Mouse (Mus musculus): ENCODE measurements around the gene Lyz1. TPM values are rescaled to one million over a fixed set of nuclear protein-coding genes. Genes with fewer than 3 reads are reported as not detected.

Lyz1 gene
- total RNA-seq, 2 experiments from 2014 or later: 12.8 to 28.5 TPM

Other genes starting within 250 kb of the Lyz1 start
- 100 to 1,000 TPM; 231 to 321 TPM for gene Lrrc10, start 247.5 kb downstream of the Lyz1 start, total RNA-seq (2021)
- gene Cct2, start 229.1 kb downstream of the Lyz1 start, total RNA-seq (2021): 100 to 1,000 TPM; 130 to 135 TPM
- 10 to 100 TPM; 15.3 to 16.4 TPM for gene Frs2, start 144.3 kb downstream of the Lyz1 start, total RNA-seq (2021)
- gene Yeats4, start 68.4 kb downstream of the Lyz1 start, total RNA-seq (2021): 10 to 100 TPM; 29.3 to 30.2 TPM
- not detected for gene 9530003J23Rik, start 54.2 kb downstream of the Lyz1 start, total RNA-seq (2021)
- 100 to 1,000 TPM; 145 to 223 TPM for gene Lyz2, start 10.5 kb downstream of the Lyz1 start, total RNA-seq (2021)
- gene Cpsf6, start 87.1 kb upstream of the Lyz1 start, total RNA-seq (2021): 10 to 100 TPM; 31.3 to 34.7 TPM

All from heart, adult 18-20 months (tissue).